Mouse (Mus musculus) embryonic facial prominence, embryonic 15.5 days (tissue): ENCODE results near the gene Pigt. TPM values are rescaled to one million over a fixed set of nuclear protein-coding genes. Genes with fewer than 3 reads are reported as not detected.

Experiments used
- ATAC-seq: fragments of 200-750 bp; cut with Nextera tagmentation; 2 replicates; pipeline ENCODE4 v1.8.0; 2017; ENCODE audit warnings: low read depth, moderate TSS enrichment; ENCODE audit not compliant: insufficient number of reproducible peaks, low FRiP score, low TSS enrichment
- H3K27ac ChIP-seq: fragments of 300-500 bp; sonication (generic); replicated peaks from 2 replicates; pipeline ENCODE4 v1.5.1; 2015; ENCODE audit warnings: mild to moderate bottlenecking, inconsistent platforms
- H3K27me3 ChIP-seq: fragments of 300-500 bp; sonication (generic); 2 replicates; pipeline ENCODE4 v1.6.1; 2015; ENCODE audit warnings: inconsistent platforms
- H3K36me3 ChIP-seq: fragments of 300-500 bp; sonication (generic); 2 replicates; pipeline ENCODE4 v1.6.1; 2015; ENCODE audit warnings: mild to moderate bottlenecking, inconsistent platforms
- H3K4me1 ChIP-seq: fragments of 300-500 bp; sonication (generic); 2 replicates; pipeline ENCODE4 v1.6.1; 2015; ENCODE audit warnings: inconsistent platforms
- H3K4me2 ChIP-seq: fragments of 300-500 bp; sonication (generic); replicated peaks from 2 replicates; pipeline ENCODE4 v1.6.1; 2015; ENCODE audit warnings: mild to moderate bottlenecking, inconsistent platforms
- H3K4me3 ChIP-seq: fragments of 300-500 bp; sonication (generic); replicated peaks from 2 replicates; pipeline ENCODE4 v1.5.1; 2015; ENCODE audit warnings: mild to moderate bottlenecking, inconsistent platforms
- H3K9ac ChIP-seq: fragments of 300-500 bp; sonication (generic); 2 replicates; pipeline ENCODE4 v1.6.1; 2015; ENCODE audit warnings: inconsistent platforms
- H3K9me3 ChIP-seq: fragments of 300-500 bp; sonication (generic); replicated peaks from 2 replicates; pipeline ENCODE4 v1.6.1; 2016; ENCODE audit warnings: inconsistent platforms
- WGBS: fragments of 180-500 bp; shearing (Covaris S2); methylation state at CpG from one replicate; pipeline ENCODE4 v1.1.7; 2015; 5-methylcytosine and 5-hydroxymethylcytosine counted together
- polyA plus RNA-seq: library from polyadenylated mRNA; unstranded; fragments of >200 nt; fragmentation: Nextera tagmentation; extraction: Ambion mirVana; gene quantifications from 2 replicates; pipeline ENCODE4 v1.2.1, GENCODE M21; 2015

The Pigt gene
- polyA plus RNA-seq, 1 experiment from 2014 or later = 70.5 TPM

- 7% methylated on average over 7 of the region's 7 CpGs for WGBS
- Histone ChIP-seq H3K9me3 (no peaks in the 10 kb centered on the region), H3K27me3 (no peaks in the 10 kb centered on the region), H3K4me1 (peaks cover 48% of the 10 kb centered on the region), H3K9ac (peak within 1 kb of the TSS; percentile 21; the same call in 1 of the 2 replicates), H3K36me3 (no peaks in the 10 kb centered on the region), H3K27ac (no peak within 1 kb of the TSS), H3K4me2 (peak within 1 kb of the TSS; percentile 38), H3K4me3 (peak within 1 kb of the TSS; percentile 26)
- ATAC-seq = no peak
Observed at GRCm38 (mm10) chr2:164456864-164457300, 40.4 kb upstream of the Pigt start, which contains the start of gene Sys1. TSS of gene Sys1 (plus strand) at chr2:164456964.

DNA sequence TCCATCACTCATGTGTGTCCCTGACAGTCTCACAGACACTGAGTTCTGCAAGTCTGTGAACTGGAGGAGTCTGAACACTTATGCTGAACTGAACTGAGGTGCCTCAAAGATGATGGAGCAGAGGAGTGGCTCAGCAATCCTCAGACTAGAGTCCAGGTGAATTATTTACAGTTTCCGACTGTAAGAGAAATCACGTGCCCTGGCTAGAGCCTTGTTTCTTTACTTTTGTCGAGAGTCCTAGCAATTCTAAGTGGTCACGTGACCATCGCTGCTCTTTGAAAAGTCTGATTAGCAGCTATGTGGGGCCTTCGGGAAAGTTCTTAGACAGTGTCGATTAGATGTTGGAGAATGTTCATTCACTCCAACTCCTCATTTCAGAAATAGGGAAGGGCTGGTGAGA lies 39.4 kb upstream of the Pigt start:
- WGBS = 63% methylated on average over 7 of the region's 7 CpGs
- Histone ChIP-seq H3K9ac (no peak overlapping the region), H3K4me2 (no peak overlapping the region), H3K27me3 (no peaks in the 10 kb centered on the region), H3K4me3 (no peak overlapping the region), H3K27ac (no peak overlapping the region), H3K36me3 (peaks cover under 1% of the 10 kb centered on the region; the same call in 1 of the 2 replicates), H3K9me3 (no peaks in the 10 kb centered on the region), H3K4me1 (peaks cover 49% of the 10 kb centered on the region)
- ATAC-seq = no peak

- Histone ChIP-seq H3K4me2 (no peak overlapping the region), H3K9ac (no peak overlapping the region), H3K4me1 (peaks cover 46% of the 10 kb centered on the region), H3K36me3 (peaks cover 7% of the 10 kb centered on the region; the same call in 1 of the 2 replicates), H3K9me3 (no peaks in the 10 kb centered on the region), H3K27ac (no peak overlapping the region), H3K4me3 (no peak overlapping the region), H3K27me3 (no peaks in the 10 kb centered on the region)
- WGBS = 84% methylated on average over 8 of the region's 8 CpGs
- no peak for ATAC-seq
Observed at GRCm38 (mm10) chr2:164458535-164458934, 38.8 kb upstream of the Pigt start.

DNA sequence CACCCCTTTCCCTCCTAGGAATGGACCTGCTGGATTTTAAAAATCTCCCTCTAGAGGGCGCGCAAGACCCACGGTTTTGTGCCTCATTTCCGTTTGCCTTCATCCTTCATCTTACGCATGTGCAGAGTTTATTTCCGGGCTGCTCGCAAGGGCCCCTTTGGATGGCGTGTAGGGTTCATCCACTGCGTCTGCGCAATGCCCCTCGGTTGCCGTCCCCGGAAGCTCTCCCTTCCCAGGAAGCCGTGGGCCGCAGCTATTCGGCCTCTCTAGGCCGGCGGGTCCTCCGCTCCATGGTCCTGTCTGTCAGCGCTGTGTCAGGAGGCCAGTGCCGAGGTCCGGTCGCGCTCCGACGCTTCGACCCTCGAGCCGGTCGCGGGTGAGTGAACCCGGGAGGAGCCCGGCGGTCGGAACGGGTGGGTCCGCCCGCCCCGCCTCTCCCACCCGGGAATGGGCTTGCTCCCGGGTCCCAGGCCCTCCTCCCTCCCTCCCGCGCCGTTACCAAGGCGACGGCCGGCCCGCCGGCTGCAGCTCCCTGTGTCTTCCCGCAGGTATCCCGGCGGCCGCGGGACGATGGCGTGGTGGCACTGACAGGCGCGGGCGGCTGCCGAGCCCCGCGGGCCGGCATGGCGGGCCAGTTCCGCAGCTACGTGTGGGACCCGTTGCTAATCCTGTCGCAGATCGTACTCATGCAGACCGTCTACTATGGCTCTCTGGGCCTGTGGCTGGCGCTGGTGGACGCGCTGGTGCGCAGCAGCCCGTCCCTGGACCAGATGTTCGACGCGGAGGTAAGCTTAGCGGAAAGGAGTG lies 36.4 kb upstream of the Pigt start, which contains the start of gene Gm20458:
Gene Gm20458, plus strand, starts transcription at position 223 of the 807 bp plus-strand sequence.
- H3K9ac ChIP-seq = peak within 1 kb of the TSS; percentile 66
- H3K4me1 ChIP-seq = peaks cover 33% of the 10 kb centered on the region
- peak within 1 kb of the TSS; percentile 58 for H3K4me3 ChIP-seq
- H3K36me3 ChIP-seq = peaks cover 28% of the 10 kb centered on the region
- peak; percentile 98 for ATAC-seq
- peak within 1 kb of the TSS; percentile 68 for H3K4me2 ChIP-seq
- H3K9me3 ChIP-seq = no peaks in the 10 kb centered on the region
- H3K27me3 ChIP-seq = no peaks in the 10 kb centered on the region
- peak within 1 kb of the TSS; percentile 77 for H3K27ac ChIP-seq
- under 1% methylated on average over 76 of the region's 79 CpGs for WGBS

- H3K27ac ChIP-seq = no peak overlapping the region
- no peak overlapping the region for H3K9ac ChIP-seq
- ATAC-seq = no peak
- H3K36me3 ChIP-seq = peaks cover 31% of the 10 kb centered on the region
- no peaks in the 10 kb centered on the region for H3K9me3 ChIP-seq
- no peaks in the 10 kb centered on the region for H3K27me3 ChIP-seq
- H3K4me1 ChIP-seq = peaks cover 21% of the 10 kb centered on the region
- no peak overlapping the region for H3K4me2 ChIP-seq
- H3K4me3 ChIP-seq = no peak overlapping the region
Observed at GRCm38 (mm10) chr2:164465161-164465560, 32.2 kb upstream of the Pigt start.

DNA sequence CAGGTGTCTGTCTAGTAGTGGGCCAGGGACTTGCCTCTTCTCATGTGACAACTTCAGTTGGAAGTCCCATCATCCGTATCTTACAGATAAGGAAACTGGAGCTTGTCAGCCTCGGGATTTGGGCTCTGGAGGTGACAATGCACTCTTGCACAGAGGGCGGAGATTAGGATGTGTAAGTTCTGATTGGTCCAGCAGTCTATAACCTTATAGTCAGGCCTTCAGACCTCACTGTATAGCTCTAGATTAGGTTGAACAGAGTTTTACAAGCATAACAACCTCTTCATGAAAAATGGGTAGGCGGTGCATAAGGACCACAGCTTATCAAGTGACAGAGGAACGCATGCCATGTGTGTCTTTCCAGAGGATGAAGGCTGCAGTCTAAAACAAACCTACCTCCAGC lies 30.5 kb upstream of the Pigt start:
- Histone ChIP-seq H3K4me3 (no peak overlapping the region), H3K4me2 (no peak overlapping the region), H3K4me1 (peaks cover 17% of the 10 kb centered on the region), H3K27ac (no peak overlapping the region), H3K36me3 (peaks cover 31% of the 10 kb centered on the region), H3K27me3 (no peaks in the 10 kb centered on the region), H3K9me3 (no peaks in the 10 kb centered on the region), H3K9ac (no peak overlapping the region)
- 69% methylated on average over 5 of the region's 5 CpGs for WGBS
- ATAC-seq = no peak

DNA sequence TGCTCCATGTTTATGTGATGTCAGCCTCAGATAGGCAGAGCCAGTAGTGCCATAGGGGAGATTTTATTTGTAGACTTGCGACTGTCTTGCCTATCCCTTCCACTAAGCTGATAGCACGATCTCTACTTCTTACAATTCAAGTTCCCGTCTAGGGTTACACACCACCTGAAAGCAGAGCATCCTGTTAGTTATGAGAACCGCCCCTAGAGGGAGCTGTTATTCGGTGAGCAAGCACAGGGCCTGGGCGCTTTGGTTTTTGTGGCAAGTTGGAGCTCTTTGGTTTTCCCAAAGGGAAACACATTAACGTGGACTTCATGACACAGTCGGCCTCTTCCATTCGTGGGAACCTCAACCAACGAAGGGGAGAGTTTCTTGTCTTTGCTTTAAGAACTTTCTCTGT lies 27.1 kb upstream of the Pigt start:
- WGBS = 18% methylated on average over 10 of the region's 10 CpGs
- Histone ChIP-seq H3K4me1 (peaks cover 5% of the 10 kb centered on the region; the same call in 1 of the 2 replicates), H3K27ac (no peak overlapping the region), H3K4me3 (no peak overlapping the region), H3K27me3 (no peaks in the 10 kb centered on the region), H3K4me2 (no peak overlapping the region), H3K9ac (no peak overlapping the region), H3K36me3 (peaks cover 22% of the 10 kb centered on the region), H3K9me3 (no peaks in the 10 kb centered on the region)
- no peak for ATAC-seq

DNA sequence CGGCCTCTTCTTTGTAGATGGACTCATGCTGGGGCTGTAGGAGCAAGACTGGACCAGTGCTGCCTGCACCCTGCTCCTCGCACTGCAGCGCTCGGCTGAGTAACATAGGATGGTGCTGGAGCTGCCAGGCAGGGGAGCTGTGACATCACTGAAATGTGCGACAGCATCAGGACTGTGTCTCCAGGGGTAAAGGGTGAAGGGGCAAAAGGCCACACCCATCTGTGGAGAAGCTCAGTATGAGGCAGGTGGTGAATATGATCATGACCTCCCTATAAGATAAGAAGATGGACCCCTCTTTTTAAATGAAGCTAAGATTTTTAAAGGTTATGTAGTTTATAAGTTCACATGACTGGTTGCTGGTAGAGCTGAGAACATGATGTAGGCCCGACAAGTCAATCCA lies 23.7 kb upstream of the Pigt start, which contains the start of gene Trp53tg5:
Gene Trp53tg5, minus strand, starts transcription at position 101 of the 400 bp plus-strand sequence.
- Histone ChIP-seq H3K9ac (no peak within 1 kb of the TSS), H3K4me1 (no peaks in the 10 kb centered on the region), H3K36me3 (peaks cover 14% of the 10 kb centered on the region), H3K27me3 (no peaks in the 10 kb centered on the region), H3K4me2 (no peak within 1 kb of the TSS), H3K9me3 (no peaks in the 10 kb centered on the region), H3K4me3 (no peak within 1 kb of the TSS), H3K27ac (no peak within 1 kb of the TSS)
- no peak for ATAC-seq
- WGBS = 87% methylated on average over 6 of the region's 6 CpGs

DNA sequence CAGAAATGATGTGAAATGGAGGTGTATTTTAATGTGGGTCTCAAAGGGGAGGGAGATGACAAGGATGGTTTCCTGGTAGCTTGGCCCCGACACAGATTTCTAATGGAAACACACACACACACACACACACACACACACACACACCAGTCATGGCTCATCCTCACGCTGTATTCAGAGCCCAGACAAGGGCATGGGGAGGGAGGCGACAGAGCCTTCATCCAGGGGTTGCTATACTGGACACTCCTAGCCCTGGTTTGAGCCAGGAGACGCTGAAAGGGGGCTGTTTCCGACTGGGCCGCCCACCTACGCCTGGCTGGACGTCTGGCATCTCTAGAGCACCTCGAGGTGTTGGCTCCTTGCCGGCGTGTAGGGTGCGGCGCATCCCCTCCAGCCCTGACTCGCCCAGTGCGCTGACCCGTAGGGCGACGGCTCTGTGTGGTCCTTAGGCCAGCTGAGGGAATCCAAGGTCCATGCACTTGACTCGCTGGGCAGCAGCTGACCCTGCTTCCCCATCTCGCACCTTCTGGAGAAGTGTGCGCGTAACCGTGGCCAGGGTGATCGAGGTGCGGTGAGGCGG lies 11.6 kb upstream of the Pigt start, which contains the start of gene Dbndd2:
Gene Dbndd2, plus strand, starts transcription at position 426 of the 577 bp plus-strand sequence.
- ATAC-seq = peak; percentile 36; the same call in 1 of the 2 replicates
- H3K4me3 ChIP-seq = peak within 1 kb of the TSS; percentile 66
- H3K9me3 ChIP-seq = no peaks in the 10 kb centered on the region
- H3K27me3 ChIP-seq = peaks cover 23% of the 10 kb centered on the region
- H3K4me2 ChIP-seq = peak within 1 kb of the TSS; percentile 99
- H3K4me1 ChIP-seq = peaks cover 22% of the 10 kb centered on the region
- no peak within 1 kb of the TSS for H3K27ac ChIP-seq
- H3K9ac ChIP-seq = peak within 1 kb of the TSS; percentile 50
- no peaks in the 10 kb centered on the region for H3K36me3 ChIP-seq
- WGBS = 2% methylated on average over 26 of the region's 26 CpGs

- H3K9ac ChIP-seq = peak overlapping the region; percentile 50
- peaks cover 22% of the 10 kb centered on the region for H3K4me1 ChIP-seq
- H3K4me3 ChIP-seq = peak overlapping the region; percentile 66
- no peaks in the 10 kb centered on the region for H3K9me3 ChIP-seq
- ATAC-seq = peak; percentile 55
- peaks cover 23% of the 10 kb centered on the region for H3K27me3 ChIP-seq
- no peaks in the 10 kb centered on the region; the same call in 1 of the 2 replicates for H3K36me3 ChIP-seq
- peak overlapping the region; percentile 99 for H3K4me2 ChIP-seq
- H3K27ac ChIP-seq = no peak overlapping the region
- WGBS = under 1% methylated on average over 86 of the region's 90 CpGs
Observed at GRCm38 (mm10) chr2:164486258-164487114, 10.8 kb upstream of the Pigt start.
